Mouse (Mus musculus) intestine, postnatal 0 days (tissue): ENCODE data around the gene Fancd2os. TPM values are rescaled to one million over a fixed set of nuclear protein-coding genes. Genes with fewer than 3 reads are reported as not detected.

ENCODE experiments used
- ATAC-seq: fragments of 200-750 bp; cut with Nextera tagmentation; 2 replicates; pipeline ENCODE4 v1.8.0; 2017; ENCODE audit warnings: mild to moderate bottlenecking, moderate TSS enrichment, moderate library complexity
- H3K27ac ChIP-seq: fragments of 300-500 bp; sonication (generic); 2 replicates; pipeline ENCODE4 v1.5.1; 2014; ENCODE audit warnings: mild to moderate bottlenecking, low read depth, low read length, moderate library complexity
- H3K27me3 ChIP-seq: fragments of 300-500 bp; sonication (generic); replicated peaks from 2 replicates; pipeline ENCODE4 v1.6.1; 2014; ENCODE audit warnings: low read length, mixed read lengths; ENCODE audit not compliant: control insufficient read depth, insufficient read depth
- H3K36me3 ChIP-seq: fragments of 300-500 bp; sonication (generic); 2 replicates; pipeline ENCODE4 v1.6.1; 2014; ENCODE audit warnings: mild to moderate bottlenecking, moderate library complexity; ENCODE audit not compliant: control insufficient read depth, insufficient read depth
- H3K4me1 ChIP-seq: fragments of 300-500 bp; sonication (generic); replicated peaks from 2 replicates; pipeline ENCODE4 v1.6.1; 2014; ENCODE audit warnings: antibody characterized with exemption, low read length, mixed read lengths; ENCODE audit not compliant: control insufficient read depth, insufficient read depth
- H3K4me2 ChIP-seq: fragments of 300-500 bp; sonication (generic); replicated peaks from 2 replicates; pipeline ENCODE4 v1.6.1; 2014; ENCODE audit warnings: low read depth, mild to moderate bottlenecking, moderate library complexity
- H3K4me3 ChIP-seq: fragments of 300-500 bp; sonication (generic); 2 replicates; pipeline ENCODE4 v1.5.1; 2014; ENCODE audit warnings: low read depth, low read length
- H3K9ac ChIP-seq: fragments of 300-500 bp; sonication (generic); 2 replicates; pipeline ENCODE4 v1.6.1; 2014; ENCODE audit warnings: mild to moderate bottlenecking, low read depth, low read length
- H3K9me3 ChIP-seq: fragments of 300-500 bp; sonication (generic); 2 replicates; pipeline ENCODE4 v1.6.1; 2016; ENCODE audit warnings: mixed run types; ENCODE audit not compliant: control insufficient read depth
- CTCF ChIP-seq: sonication (generic); IDR thresholded peaks from 2 replicates; pipeline ENCODE4 v1.5.1; 2016; ENCODE audit warnings: low read depth, mild to moderate bottlenecking, control low read depth, antibody characterized with exemption, moderate library complexity
- WGBS: fragments of 180-500 bp; shearing (Covaris S2); extraction: QIAGEN DNeasy Blood & Tissue Kit; methylation state at CpG from one replicate; pipeline ENCODE4 v1.1.7; 2014; 5-methylcytosine and 5-hydroxymethylcytosine counted together
- polyA plus RNA-seq: library from polyadenylated mRNA; unstranded; fragments of >200 nt; fragmentation: Nextera tagmentation; extraction: Ambion mirVana; gene quantifications from 2 replicates; pipeline ENCODE4 v1.2.1, GENCODE M21; 2015

Gene Fancd2os
- polyA plus RNA-seq, 1 experiment from 2014 or later: not detected

DNA sequence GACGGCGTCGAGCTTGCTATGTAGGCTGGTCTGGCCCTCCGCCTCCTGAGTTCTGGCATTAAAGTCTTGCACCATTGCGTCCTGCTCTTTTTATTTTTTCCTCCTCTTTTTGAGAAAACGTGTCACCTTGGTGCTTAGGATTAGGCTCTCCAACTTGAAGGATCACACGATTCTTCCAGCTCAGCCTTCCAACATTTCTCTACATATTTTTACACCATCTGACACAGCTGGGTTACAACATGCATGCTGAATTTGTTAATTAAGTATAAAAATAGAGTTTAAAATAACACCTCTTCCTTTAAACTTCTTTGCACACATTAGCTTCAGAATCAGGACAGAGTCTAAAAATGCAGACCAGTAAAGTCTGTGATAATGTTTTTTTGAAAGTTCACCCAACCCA is 8.8 kb upstream of the Fancd2os start:
- ATAC-seq: no peak
- H3K27me3 ChIP-seq: no peaks in the 10 kb centered on the region
- no peak overlapping the region for H3K9ac ChIP-seq
- H3K9me3 ChIP-seq: no peaks in the 10 kb centered on the region
- no peak overlapping the region for H3K27ac ChIP-seq
- no peak overlapping the region for H3K4me3 ChIP-seq
- TF ChIP-seq CTCF: no peak
- 0 out of 2 replicates have a peak, but pooled peaks cover 3% of the 10 kb centered on the region for H3K36me3 ChIP-seq
- H3K4me2 ChIP-seq: no peak overlapping the region
- 62% methylated on average over 7 of the region's 7 CpGs for WGBS
- H3K4me1 ChIP-seq: peaks cover 3% of the 10 kb centered on the region; the same call in 1 of the 2 replicates

DNA sequence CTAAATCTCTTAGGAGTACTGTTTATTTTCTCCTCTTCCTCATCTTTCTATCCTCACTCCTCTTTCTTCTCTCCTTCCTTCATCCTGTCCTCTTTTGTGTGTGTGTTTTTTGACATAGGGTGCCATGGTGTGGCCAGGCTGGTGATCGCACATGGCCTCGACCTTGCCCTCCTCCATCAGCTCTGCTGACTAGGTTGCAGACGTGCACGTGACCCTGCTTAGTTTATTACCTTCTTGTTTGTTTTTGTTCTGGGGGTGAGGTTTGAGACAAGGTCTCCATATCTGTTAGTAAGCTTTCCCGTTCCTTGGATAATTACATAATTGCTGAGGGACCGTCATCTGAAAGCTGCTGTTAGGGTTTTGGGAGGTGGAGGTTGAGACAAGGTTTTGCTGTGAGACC is 8.4 kb upstream of the Fancd2os start:
- H3K4me2 ChIP-seq: no peak overlapping the region
- no peaks in the 10 kb centered on the region for H3K27me3 ChIP-seq
- no peak for ATAC-seq
- H3K9me3 ChIP-seq: no peaks in the 10 kb centered on the region
- H3K4me1 ChIP-seq: peaks cover 3% of the 10 kb centered on the region; the same call in 1 of the 2 replicates
- H3K27ac ChIP-seq: no peak overlapping the region
- 0 out of 2 replicates have a peak, but pooled peaks cover 3% of the 10 kb centered on the region for H3K36me3 ChIP-seq
- no peak for TF ChIP-seq CTCF
- 44% methylated on average over 6 of the region's 6 CpGs for whole genome bisulfite sequencing
- H3K4me3 ChIP-seq: no peak overlapping the region
- H3K9ac ChIP-seq: no peak overlapping the region

DNA sequence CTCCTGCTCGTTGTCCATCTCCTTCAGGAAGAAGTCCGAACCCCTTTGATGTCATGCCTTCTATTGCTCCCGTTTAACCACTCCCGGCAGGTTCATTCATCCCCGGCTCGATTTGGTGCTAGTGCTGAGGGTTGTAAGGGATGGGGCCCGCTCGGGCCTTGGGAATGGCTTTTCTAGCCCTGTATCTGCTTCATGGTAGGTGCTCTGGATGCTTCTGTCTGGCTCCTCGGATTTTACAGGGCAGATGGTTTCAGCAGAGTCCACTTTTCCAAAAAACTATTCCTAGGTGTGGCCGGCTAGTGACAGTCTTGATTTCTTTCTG is 4.7 kb upstream of the Fancd2os start:
- Histone ChIP-seq H3K4me1 (peaks cover 3% of the 10 kb centered on the region; the same call in 1 of the 2 replicates), H3K27me3 (no peaks in the 10 kb centered on the region), H3K9ac (peak overlapping the region; percentile 56), H3K4me3 (peak overlapping the region; percentile 57), H3K9me3 (no peaks in the 10 kb centered on the region), H3K4me2 (peak overlapping the region; percentile 75), H3K27ac (peak overlapping the region; percentile 29; the same call in 1 of the 2 replicates), H3K36me3 (0 out of 2 replicates have a peak, but pooled peaks cover 3% of the 10 kb centered on the region)
- peak; percentile 10; the same call in 1 of the 2 replicates for ATAC-seq
- 2% methylated on average over 10 of the region's 10 CpGs for WGBS
- no peak for TF ChIP-seq CTCF

DNA sequence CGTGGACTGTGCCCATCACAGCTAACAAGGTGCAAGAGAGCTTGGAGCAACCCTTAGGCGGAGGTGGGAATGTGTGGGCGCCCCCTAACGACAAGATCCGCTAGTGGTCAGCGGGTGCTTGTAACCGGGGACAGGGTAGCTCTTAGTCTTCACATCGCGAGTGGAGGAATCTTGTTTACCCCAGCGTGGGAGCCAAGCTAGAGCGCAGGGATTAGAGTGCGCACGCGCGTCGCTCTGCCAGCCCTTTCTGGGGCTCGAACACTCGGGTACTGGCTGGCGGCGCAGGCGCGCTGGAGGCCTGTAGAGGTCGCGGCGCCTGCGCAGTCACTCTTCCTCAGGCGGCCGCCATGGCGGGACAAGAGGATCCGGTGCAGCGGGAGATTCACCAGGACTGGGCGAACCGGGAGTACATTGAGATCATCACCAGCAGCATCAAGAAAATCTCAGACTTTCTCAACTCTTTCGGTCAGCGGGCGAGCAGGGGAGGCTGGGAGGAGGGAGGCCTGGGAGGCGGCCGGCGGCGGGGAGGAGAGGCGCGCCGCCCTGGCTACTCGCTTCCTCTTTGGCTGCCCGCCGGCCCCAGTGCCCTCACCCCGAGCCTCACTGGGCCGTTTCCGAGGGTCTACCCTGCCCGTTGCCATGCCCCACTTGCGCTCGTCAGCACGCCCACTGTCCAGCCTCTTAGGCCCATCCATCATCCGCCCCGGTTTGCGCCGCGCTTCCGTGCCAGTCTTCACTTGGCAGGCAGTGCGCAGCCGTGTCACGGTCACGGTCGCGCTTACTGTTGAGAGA is 4.1 kb upstream of the Fancd2os start, which contains the start of gene Brk1:
Gene Brk1, plus strand, starts transcription at position 341 of the 792 bp plus-strand sequence.
- Histone ChIP-seq H3K27me3 (no peaks in the 10 kb centered on the region), H3K4me2 (peak within 1 kb of the TSS; percentile 75), H3K9me3 (no peaks in the 10 kb centered on the region), H3K9ac (peak within 1 kb of the TSS; percentile 56), H3K4me3 (peak within 1 kb of the TSS; percentile 57), H3K4me1 (peaks cover 3% of the 10 kb centered on the region; the same call in 1 of the 2 replicates), H3K27ac (peak within 1 kb of the TSS; percentile 29), H3K36me3 (0 out of 2 replicates have a peak, but pooled peaks cover 3% of the 10 kb centered on the region)
- TF ChIP-seq CTCF: peak; percentile 71
- ATAC-seq: peak; percentile 86
- under 1% methylated on average over 55 of the region's 65 CpGs for WGBS

DNA sequence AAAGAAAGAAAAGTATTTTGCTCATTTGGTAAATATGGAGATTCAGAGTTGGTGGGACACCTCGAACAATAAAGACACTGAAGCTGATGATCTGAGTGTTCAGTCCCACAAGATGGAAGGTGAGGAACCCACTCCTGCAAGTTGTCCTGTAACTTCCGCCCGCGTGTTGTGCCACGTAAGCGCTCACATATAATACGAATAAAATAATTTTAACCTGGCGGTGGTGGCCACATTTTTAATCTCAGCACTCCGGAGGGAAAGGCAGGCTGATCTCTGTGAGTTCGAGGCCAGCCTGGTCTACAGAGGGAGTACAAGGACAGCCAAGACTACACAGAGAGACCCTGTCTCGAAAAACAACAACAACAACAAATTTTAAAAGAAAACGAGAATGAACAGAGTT is 3.5 kb upstream of the Fancd2os start:
- no peaks in the 10 kb centered on the region for H3K27me3 ChIP-seq
- no peak for ATAC-seq
- H3K36me3 ChIP-seq: 0 out of 2 replicates have a peak, but pooled peaks cover 3% of the 10 kb centered on the region
- H3K27ac ChIP-seq: no peak overlapping the region
- WGBS: 58% methylated on average over 12 of the region's 12 CpGs
- H3K9me3 ChIP-seq: no peaks in the 10 kb centered on the region
- H3K4me1 ChIP-seq: peaks cover 3% of the 10 kb centered on the region; the same call in 1 of the 2 replicates
- peak overlapping the region; percentile 75 for H3K4me2 ChIP-seq
- peak overlapping the region; percentile 57 for H3K4me3 ChIP-seq
- H3K9ac ChIP-seq: peak overlapping the region; percentile 56
- TF ChIP-seq CTCF: no peak

DNA sequence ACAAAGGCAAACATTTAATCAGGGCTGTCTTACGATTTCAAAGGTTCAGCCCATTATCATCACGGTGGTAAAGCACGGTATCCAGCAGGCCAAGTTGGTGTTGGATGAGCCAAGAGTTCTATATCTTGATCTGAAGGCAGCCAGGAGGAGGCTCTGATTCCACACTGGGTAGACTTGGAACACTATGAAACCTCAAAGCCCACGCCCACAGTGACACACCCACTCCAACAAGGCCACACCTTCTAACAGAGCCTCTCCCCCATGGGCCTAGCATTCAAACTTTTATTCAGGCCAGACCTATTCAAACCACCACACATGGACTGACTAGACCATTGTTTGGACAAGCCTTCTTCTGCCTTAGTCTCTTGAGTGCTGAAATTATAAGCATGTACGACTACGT is 2.3 kb upstream of the Fancd2os start:
- no peak overlapping the region for H3K4me3 ChIP-seq
- 0 out of 2 replicates have a peak, but pooled peaks cover 3% of the 10 kb centered on the region for H3K36me3 ChIP-seq
- no peaks in the 10 kb centered on the region for H3K27me3 ChIP-seq
- WGBS: 88% methylated on average over 6 of the region's 6 CpGs
- H3K4me2 ChIP-seq: no peak overlapping the region
- H3K9ac ChIP-seq: no peak overlapping the region
- no peaks in the 10 kb centered on the region for H3K9me3 ChIP-seq
- no peak for ATAC-seq
- TF ChIP-seq CTCF: no peak
- no peak overlapping the region for H3K27ac ChIP-seq
- no peaks in the 10 kb centered on the region for H3K4me1 ChIP-seq
